ENCODE assay signal across 24 mouse cellular contexts in the genomic region with DNA sequence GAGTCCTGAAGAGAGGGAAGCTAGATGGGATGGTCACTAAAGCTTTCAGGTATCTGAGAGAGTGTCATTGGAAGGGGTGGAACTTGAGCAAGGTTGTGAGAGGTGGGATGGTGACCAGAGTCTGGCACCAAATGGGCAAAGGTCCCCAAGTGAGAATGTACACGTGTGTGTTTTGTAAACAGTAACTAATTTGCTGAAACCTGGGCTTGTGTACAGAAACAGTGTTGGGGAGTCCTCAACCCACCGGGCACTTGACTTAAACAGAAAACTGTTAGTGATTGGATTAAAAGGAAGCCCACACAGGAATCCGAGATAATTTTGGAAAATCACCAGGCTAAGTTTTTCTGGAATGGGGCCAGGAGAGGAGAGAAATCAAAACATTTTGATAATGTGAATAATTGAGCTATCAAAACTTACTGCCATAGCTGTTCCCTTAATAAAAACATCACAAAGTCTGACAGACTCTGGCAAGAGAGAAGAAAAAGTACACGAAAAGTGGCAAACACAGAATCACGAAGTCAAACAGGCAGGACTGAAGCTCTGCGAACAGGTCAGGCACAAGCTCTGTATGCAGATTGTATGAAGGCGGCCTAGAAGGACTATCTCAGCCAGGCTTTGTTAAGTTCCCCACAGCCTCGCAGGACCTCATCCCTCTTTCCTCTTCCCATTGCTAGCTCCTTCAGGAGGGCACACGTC. TPM values are rescaled to one million over a fixed set of nuclear protein-coding genes. Genes with fewer than 3 reads are reported as not detected.
DNase-seq lines count a peak whose midpoint lies in the region; ATAC-seq and TF ChIP-seq lines count a peak whose summit lies in the region.
"Had no signal": no experiment of that assay in that cellular context is flagged by ENCODE, and none has a peak within 500 bp of the region (broad histone marks: within the 10 kb centered on the region; RNA-seq: fewer than 3 reads in every experiment).

No protein-coding gene starts in this region.

- H3K27ac ChIP-seq in lung, embryonic 16.5 days (ENCODE audit: low read length), result no peak overlapping the region
- H3K27ac ChIP-seq in kidney, postnatal 0 days, result peak overlapping the region; percentile 56; the same call in 1 of the 2 replicates
- H3K27ac ChIP-seq in midbrain, embryonic 16.5 days (ENCODE audit: low read length), result no peak overlapping the region
- H3K27ac ChIP-seq: forebrain, embryonic 12.5 days; heart, embryonic 10.5 days; hindbrain, embryonic 13.5 days; limb, embryonic 15.5 days; midbrain, embryonic 12.5 days; neural tube, embryonic 15.5 days had no signal

- no peaks in the 10 kb centered on the region for H3K9me3 ChIP-seq in lung, embryonic 16.5 days (ENCODE audit: control insufficient read depth, low read length)
- no peaks in the 10 kb centered on the region for H3K9me3 ChIP-seq in kidney, postnatal 0 days (replicated peaks; ENCODE audit: low read length)
- no peaks in the 10 kb centered on the region for H3K9me3 ChIP-seq in midbrain, embryonic 16.5 days (replicated peaks; ENCODE audit: control insufficient read depth, low read length, poor library complexity, severe bottlenecking)
- H3K9me3 ChIP-seq: forebrain, embryonic 12.5 days; heart, embryonic 10.5 days; hindbrain, embryonic 13.5 days; limb, embryonic 15.5 days; midbrain, embryonic 12.5 days; neural tube, embryonic 15.5 days had no signal

- no peaks in the 10 kb centered on the region for H3K4me1 ChIP-seq in lung, embryonic 16.5 days (replicated peaks; ENCODE audit: control insufficient read depth, insufficient read depth, low read length)
- H3K4me1 ChIP-seq in kidney, postnatal 0 days (replicated peaks; ENCODE audit: insufficient read depth, low read length), result peaks cover 38% of the 10 kb centered on the region
- no peaks in the 10 kb centered on the region for H3K4me1 ChIP-seq in midbrain, embryonic 16.5 days (ENCODE audit: control insufficient read depth, insufficient read depth, low read length)
- H3K4me1 ChIP-seq: forebrain, embryonic 12.5 days; heart, embryonic 10.5 days; limb, embryonic 15.5 days; midbrain, embryonic 12.5 days had no signal

- H3K9ac ChIP-seq in lung, embryonic 16.5 days (ENCODE audit: low read length), result no peak overlapping the region
- no peak overlapping the region for H3K9ac ChIP-seq in kidney, postnatal 0 days (ENCODE audit: low read depth, low read length)
- H3K9ac ChIP-seq in midbrain, embryonic 16.5 days (ENCODE audit: low read depth, low read length), result no peak overlapping the region
- H3K9ac ChIP-seq: forebrain, embryonic 12.5 days; hindbrain, embryonic 13.5 days; limb, embryonic 15.5 days; midbrain, embryonic 12.5 days; neural tube, embryonic 15.5 days had no signal

- DNase-seq in heart, adult 11 months, result peak; percentile 56
- DNase-seq in heart, postnatal 25 days (ENCODE audit: low spot score), result no peak
- no peak for DNase-seq in lung, postnatal 4 days
- DNase-seq in kidney, postnatal 0 days (ENCODE audit: low spot score), result no peak
- no peak for DNase-seq in spleen, adult 18-20 months
- DNase-seq in thymus, postnatal 4 days, result no peak
- DNase-seq: cerebellum, postnatal 25 days; gastrocnemius, postnatal 36 days; heart, postnatal 10 days; thymus, postnatal 25 days had no signal

- no peaks in the 10 kb centered on the region for H3K27me3 ChIP-seq in lung, embryonic 16.5 days (ENCODE audit: control insufficient read depth, insufficient read depth, low read depth, low read length)
- H3K27me3 ChIP-seq in kidney, postnatal 0 days (ENCODE audit: insufficient read depth, low read length), result no peaks in the 10 kb centered on the region
- H3K27me3 ChIP-seq in midbrain, embryonic 16.5 days (ENCODE audit: control insufficient read depth, insufficient read depth, low read depth, low read length), result no peaks in the 10 kb centered on the region; the same call in 1 of the 2 replicates
- H3K27me3 ChIP-seq: hindbrain, embryonic 13.5 days; neural tube, embryonic 15.5 days had no signal

- H3K4me3 ChIP-seq in lung, embryonic 16.5 days (ENCODE audit: low read length), result no peak overlapping the region
- H3K4me3 ChIP-seq in kidney, postnatal 0 days (replicated peaks; ENCODE audit: low read depth, low read length), result no peak overlapping the region
- H3K4me3 ChIP-seq in midbrain, embryonic 16.5 days (ENCODE audit: low read depth, low read length), result no peak overlapping the region
- H3K4me3 ChIP-seq: forebrain, embryonic 12.5 days; heart, embryonic 10.5 days; hindbrain, embryonic 13.5 days; limb, embryonic 15.5 days; midbrain, embryonic 12.5 days; myocyte; neural tube, embryonic 15.5 days had no signal

- H3K36me3 ChIP-seq in lung, embryonic 16.5 days (ENCODE audit: control insufficient read depth, insufficient read depth, low read length), result no peaks in the 10 kb centered on the region
- 0 out of 2 replicates have a peak, but pooled peaks cover 3% of the 10 kb centered on the region for H3K36me3 ChIP-seq in kidney, postnatal 0 days (ENCODE audit: insufficient read depth, low read length)
- H3K36me3 ChIP-seq in midbrain, embryonic 16.5 days (ENCODE audit: control insufficient read depth, insufficient read depth, low read length), result no peaks in the 10 kb centered on the region
- H3K36me3 ChIP-seq: forebrain, embryonic 12.5 days; heart, embryonic 10.5 days; hindbrain, embryonic 13.5 days; limb, embryonic 15.5 days; midbrain, embryonic 12.5 days; neural tube, embryonic 15.5 days had no signal

- intact Hi-C loops in heart, postnatal 25 days (cut with DNase I), result no loop called here

- ATAC-seq in lung, embryonic 16.5 days (ENCODE audit: low read depth), result peak; percentile 26; the same call in 1 of the 2 replicates
- ATAC-seq in kidney, postnatal 0 days (replicated peaks; ENCODE audit: low FRiP score, low read depth), result no peak
- no peak for ATAC-seq in midbrain, embryonic 16.5 days
- ATAC-seq: CD4-positive, CD25-positive, alpha-beta regulatory T cell, adult 4 months had no signal

- TF ChIP-seq CTCF in kidney, postnatal 0 days (IDR thresholded peaks at IDR 0.05; ENCODE audit: low read depth), result no peak

- WGBS in lung, embryonic 16.5 days, result 14% methylated on average over 9 of the region's 9 CpGs
- WGBS in kidney, postnatal 0 days, result 27% methylated on average over 9 of the region's 9 CpGs
- 39% methylated on average over 9 of the region's 9 CpGs for WGBS in midbrain, embryonic 16.5 days

- no peak overlapping the region for H3K4me2 ChIP-seq in lung, embryonic 16.5 days (ENCODE audit: low read depth, low read length)
- H3K4me2 ChIP-seq in kidney, postnatal 0 days (ENCODE audit: low read length), result 0 out of 2 replicates have a peak overlapping the region, but pooled peaks have one; percentile 13
- H3K4me2 ChIP-seq in midbrain, embryonic 16.5 days (ENCODE audit: low read length), result no peak overlapping the region
- H3K4me2 ChIP-seq: forebrain, embryonic 12.5 days; hindbrain, embryonic 13.5 days; limb, embryonic 15.5 days; midbrain, embryonic 12.5 days; neural tube, embryonic 15.5 days had no signal

RNA-seq across cellular contexts. Expression of a gene that starts 15.1 kb away (rescaled TPM):
- total RNA-seq in heart, postnatal 25 days (2021), result not detected
- not detected in 2 replicates for polyA plus RNA-seq in lung, embryonic 16.5 days (2015; fragmentation: Nextera tagmentation; extraction: Ambion mirVana)
- 116 and 120 TPM in 2 replicates for polyA plus RNA-seq in kidney, postnatal 0 days (2015; fragmentation: Nextera tagmentation; extraction: Ambion mirVana)
- 3.0 and 3.7 TPM in 2 replicates for polyA plus RNA-seq in midbrain, embryonic 16.5 days (2015; fragmentation: Nextera tagmentation; extraction: Ambion mirVana)
- total RNA-seq: adrenal gland, adult 18-20 months; gastrocnemius, postnatal 36 days; heart, postnatal 10 days; layer of hippocampus, postnatal 25 days; left cerebral cortex, postnatal 25 days; MEL had no signal
- polyA plus RNA-seq: CD4-positive, CD25-positive, alpha-beta regulatory T cell, adult 4 months; myocyte had no signal

Comparison
In these comparisons a context has a peak if more than half of its experiments do, and no peak if none do; other contexts are left out.
1. RNA of a gene that starts 15.1 kb away (polyA plus RNA-seq): 116 to 120 TPM in kidney, postnatal 0 days; 3.0 to 3.7 TPM in midbrain, embryonic 16.5 days and not detected in lung, embryonic 16.5 days; every median in the first group is over 10 times any median in the second.